Mouse (Mus musculus): Measurements from ENCODE around the gene Tc2n. TPM values are rescaled to one million over a fixed set of nuclear protein-coding genes. Genes with fewer than 3 reads are reported as not detected.

The Tc2n gene
- total and polyA plus RNA-seq, 2 experiments from 2014 or later, result 0.31 to 0.99 TPM

DNA sequence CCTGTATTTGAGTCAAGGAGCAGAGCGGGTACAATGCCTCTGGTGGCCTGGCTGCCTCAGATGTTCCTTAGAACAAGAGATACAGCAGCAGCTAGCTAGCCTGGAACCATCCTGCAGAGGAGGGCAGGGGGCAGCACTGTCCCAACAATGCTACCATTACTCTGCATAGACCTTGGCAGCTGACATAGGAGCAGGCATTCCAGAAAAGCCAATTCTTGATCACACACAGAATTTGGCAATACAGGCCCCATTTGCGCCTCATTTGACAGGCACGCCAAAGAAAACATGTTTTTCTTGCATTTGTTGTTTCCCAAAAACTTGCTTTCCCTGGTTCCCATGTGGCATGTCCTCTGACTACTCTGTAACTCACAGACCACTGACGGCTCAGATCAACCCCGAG lies 43.7 kb upstream of the Tc2n start:
- H3K27ac ChIP-seq (ENCODE audit: low read depth), result no peak overlapping the region
- no peaks in the 10 kb centered on the region for H3K9me3 ChIP-seq (replicated peaks; ENCODE audit: control insufficient read depth, low read length)
- DNase-seq (ENCODE audit: low spot score), result no peak
- H3K36me3 ChIP-seq (replicated peaks; ENCODE audit: control insufficient read depth, insufficient read depth, low read length), result no peaks in the 10 kb centered on the region
- no peak for ATAC-seq (ENCODE audit: insufficient read depth, low read depth)
- H3K27me3 ChIP-seq (ENCODE audit: control insufficient read depth, insufficient read depth, low read length), result no peaks in the 10 kb centered on the region
- H3K4me3 ChIP-seq (ENCODE audit: low read depth, low read length), result no peak overlapping the region
- TF ChIP-seq CTCF (IDR thresholded peaks at IDR 0.05; ENCODE audit: low read depth) (peak; percentile 27; the same call in 1 of the 2 replicates), EP300 (IDR thresholded peaks at IDR 0.05; ENCODE audit: low read depth) (no peak)
- H3K9ac ChIP-seq (replicated peaks; ENCODE audit: low read depth, low read length), result no peak overlapping the region
- WGBS, result 92% methylated on average over 5 of the region's 5 CpGs
- peaks cover 8% of the 10 kb centered on the region; the same call in 1 of the 2 replicates for H3K4me1 ChIP-seq (ENCODE audit: control insufficient read depth, insufficient read depth)
- H3K4me2 ChIP-seq (ENCODE audit: low read depth, low read length), result no peak overlapping the region

DNA sequence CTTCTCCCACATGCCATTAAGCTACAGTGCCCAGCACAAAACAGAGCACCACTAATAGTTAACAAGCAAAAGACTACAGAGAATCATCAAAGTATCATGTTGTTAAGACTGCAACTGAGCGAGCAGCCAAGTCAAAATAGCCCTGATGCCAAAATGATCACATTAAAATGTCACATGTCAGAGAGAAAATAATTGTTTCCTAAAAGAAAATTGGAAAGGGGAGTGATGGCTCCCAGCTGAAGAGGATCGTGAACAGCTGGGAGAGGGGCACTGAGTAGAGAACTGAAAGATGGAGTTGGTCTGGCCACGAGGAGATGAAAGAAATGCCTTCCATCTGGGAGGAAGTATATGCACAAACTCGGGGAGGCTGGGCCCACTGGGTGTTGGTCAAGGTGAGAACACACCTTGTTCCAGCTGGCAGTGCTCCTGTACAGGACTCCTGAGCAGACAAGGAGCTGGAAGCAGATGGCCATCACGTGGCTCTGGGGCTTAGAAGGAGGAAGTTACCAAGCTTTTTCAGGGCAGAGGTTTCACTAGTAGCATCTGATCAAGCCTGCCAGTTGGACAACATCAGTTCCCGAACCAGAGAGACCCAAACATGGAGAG lies 41.2 kb upstream of the Tc2n start:
- Histone ChIP-seq H3K9ac (replicated peaks; ENCODE audit: low read depth, low read length) (no peak overlapping the region), H3K4me2 (ENCODE audit: low read depth, low read length) (no peak overlapping the region), H3K27ac (ENCODE audit: low read depth) (no peak overlapping the region), H3K27me3 (ENCODE audit: control insufficient read depth, insufficient read depth, low read length) (no peaks in the 10 kb centered on the region), H3K36me3 (replicated peaks; ENCODE audit: control insufficient read depth, insufficient read depth, low read length) (no peaks in the 10 kb centered on the region), H3K4me1 (ENCODE audit: control insufficient read depth, insufficient read depth) (no peaks in the 10 kb centered on the region), H3K9me3 (replicated peaks; ENCODE audit: control insufficient read depth, low read length) (no peaks in the 10 kb centered on the region), H3K4me3 (ENCODE audit: low read depth, low read length) (no peak overlapping the region)
- WGBS, result 57% methylated on average over 6 of the region's 6 CpGs
- TF ChIP-seq CTCF (IDR thresholded peaks at IDR 0.05; ENCODE audit: low read depth), result no peak
- TF ChIP-seq EP300 (IDR thresholded peaks at IDR 0.05; ENCODE audit: low read depth), result no peak
- no peak for ATAC-seq (ENCODE audit: insufficient read depth, low read depth)
- no peak for DNase-seq (ENCODE audit: low spot score)

DNA sequence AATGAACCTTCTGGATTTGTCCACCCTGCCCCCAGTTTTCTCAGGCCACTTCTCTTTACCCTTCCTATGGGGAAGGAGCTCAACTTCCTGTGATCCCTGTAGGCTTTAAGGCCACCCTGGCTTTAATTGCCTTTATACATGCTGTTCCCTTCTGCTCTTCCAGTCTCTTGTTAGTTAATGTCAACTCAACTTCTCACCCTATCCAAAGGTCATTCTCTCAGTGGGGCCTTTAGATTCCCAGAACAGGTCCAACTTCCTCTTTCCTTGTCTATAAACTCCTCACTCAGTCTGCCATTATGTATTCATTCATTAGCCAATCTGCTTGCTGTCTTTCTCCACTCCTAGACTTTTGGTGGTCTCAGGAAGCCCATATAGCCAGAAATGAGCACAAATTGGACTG lies 40.4 kb upstream of the Tc2n start:
- H3K27ac ChIP-seq (ENCODE audit: low read depth), result no peak overlapping the region
- no peak for ATAC-seq (ENCODE audit: insufficient read depth, low read depth)
- no peaks in the 10 kb centered on the region for H3K4me1 ChIP-seq (ENCODE audit: control insufficient read depth, insufficient read depth)

DNA sequence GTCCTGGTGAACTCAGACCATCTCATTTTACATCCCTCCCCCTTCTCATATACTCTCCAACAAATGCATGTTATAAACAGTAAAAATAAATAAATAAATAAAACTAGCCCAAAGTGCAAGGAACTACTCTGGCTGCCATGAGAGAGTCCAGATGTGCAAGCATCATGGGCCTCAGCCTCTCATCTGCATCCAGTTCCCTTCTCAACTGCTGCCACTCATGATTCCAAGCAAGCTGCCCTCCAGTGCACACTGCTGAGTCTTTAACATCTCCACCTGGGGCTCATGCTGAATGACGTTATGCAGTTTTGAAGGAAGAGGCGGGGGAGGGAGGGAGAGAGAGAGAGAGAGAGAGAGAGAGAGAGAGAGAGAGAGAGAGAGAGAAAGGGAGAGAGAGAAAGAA lies 24.1 kb upstream of the Tc2n start:
- 59% methylated on average over 2 of the region's 2 CpGs for WGBS

More for the DNA sequence above, 40.4 kb upstream of the Tc2n start:
- H3K36me3 ChIP-seq (replicated peaks; ENCODE audit: control insufficient read depth, insufficient read depth, low read length), result no peaks in the 10 kb centered on the region
- no peaks in the 10 kb centered on the region for H3K9me3 ChIP-seq (replicated peaks; ENCODE audit: control insufficient read depth, low read length)
- DNase-seq (ENCODE audit: low spot score), result no peak
- no peak overlapping the region for H3K9ac ChIP-seq (replicated peaks; ENCODE audit: low read depth, low read length)
- TF ChIP-seq CTCF (IDR thresholded peaks at IDR 0.05; ENCODE audit: low read depth) (no peak), EP300 (IDR thresholded peaks at IDR 0.05; ENCODE audit: low read depth) (no peak)
- H3K27me3 ChIP-seq (ENCODE audit: control insufficient read depth, insufficient read depth, low read length), result no peaks in the 10 kb centered on the region
- no peak overlapping the region for H3K4me2 ChIP-seq (ENCODE audit: low read depth, low read length)
- no peak overlapping the region for H3K4me3 ChIP-seq (ENCODE audit: low read depth, low read length)

DNA sequence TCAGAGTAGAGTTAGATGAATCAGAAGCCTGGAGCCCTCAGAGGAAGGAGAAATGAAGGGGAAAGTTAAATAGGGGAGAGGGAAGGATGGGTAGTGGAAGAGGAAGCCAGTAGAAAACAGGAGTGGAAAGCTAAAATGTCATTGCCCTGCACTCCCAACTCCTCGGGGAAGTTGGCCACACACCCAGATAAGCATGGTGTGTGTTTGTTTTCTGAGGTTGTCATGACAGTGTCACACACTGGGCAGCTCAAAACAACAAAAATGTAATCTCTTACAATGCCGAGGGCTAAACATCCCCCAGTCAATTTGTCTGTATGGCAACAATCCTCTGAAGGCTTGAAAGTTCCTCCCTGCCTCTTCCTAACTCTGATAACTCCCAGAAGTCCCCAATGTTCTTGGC lies 22.2 kb upstream of the Tc2n start:
- Histone ChIP-seq H3K27me3 (ENCODE audit: control insufficient read depth, insufficient read depth, low read length) (no peaks in the 10 kb centered on the region), H3K4me1 (ENCODE audit: control insufficient read depth, insufficient read depth) (no peaks in the 10 kb centered on the region), H3K36me3 (replicated peaks; ENCODE audit: control insufficient read depth, insufficient read depth, low read length) (no peaks in the 10 kb centered on the region), H3K4me3 (ENCODE audit: low read depth, low read length) (no peak overlapping the region), H3K9me3 (replicated peaks; ENCODE audit: control insufficient read depth, low read length) (no peaks in the 10 kb centered on the region), H3K9ac (replicated peaks; ENCODE audit: low read depth, low read length) (no peak overlapping the region), H3K27ac (ENCODE audit: low read depth) (no peak overlapping the region), H3K4me2 (ENCODE audit: low read depth, low read length) (no peak overlapping the region)
- no peak for TF ChIP-seq EP300 (IDR thresholded peaks at IDR 0.05; ENCODE audit: low read depth)
- TF ChIP-seq CTCF (IDR thresholded peaks at IDR 0.05; ENCODE audit: low read depth), result no peak
- no peak for DNase-seq (ENCODE audit: low spot score)
- no peak for ATAC-seq (ENCODE audit: insufficient read depth, low read depth)
- 12% methylated on average over 2 of the region's 2 CpGs for WGBS

More for the DNA sequence above, 24.1 kb upstream of the Tc2n start:
- ATAC-seq (ENCODE audit: insufficient read depth, low read depth) (no peak), DNase-seq (ENCODE audit: low spot score) (no peak)
- H3K9me3 ChIP-seq (replicated peaks; ENCODE audit: control insufficient read depth, low read length), result no peaks in the 10 kb centered on the region
- no peak overlapping the region for H3K27ac ChIP-seq (ENCODE audit: low read depth)
- no peaks in the 10 kb centered on the region for H3K27me3 ChIP-seq (ENCODE audit: control insufficient read depth, insufficient read depth, low read length)
- no peaks in the 10 kb centered on the region for H3K36me3 ChIP-seq (replicated peaks; ENCODE audit: control insufficient read depth, insufficient read depth, low read length)
- H3K4me1 ChIP-seq (ENCODE audit: control insufficient read depth, insufficient read depth), result no peaks in the 10 kb centered on the region
- H3K4me3 ChIP-seq (ENCODE audit: low read depth, low read length), result no peak overlapping the region
- H3K9ac ChIP-seq (replicated peaks; ENCODE audit: low read depth, low read length), result no peak overlapping the region
- no peak overlapping the region for H3K4me2 ChIP-seq (ENCODE audit: low read depth, low read length)
- TF ChIP-seq CTCF (IDR thresholded peaks at IDR 0.05; ENCODE audit: low read depth) (no peak), EP300 (IDR thresholded peaks at IDR 0.05; ENCODE audit: low read depth) (no peak)

DNA sequence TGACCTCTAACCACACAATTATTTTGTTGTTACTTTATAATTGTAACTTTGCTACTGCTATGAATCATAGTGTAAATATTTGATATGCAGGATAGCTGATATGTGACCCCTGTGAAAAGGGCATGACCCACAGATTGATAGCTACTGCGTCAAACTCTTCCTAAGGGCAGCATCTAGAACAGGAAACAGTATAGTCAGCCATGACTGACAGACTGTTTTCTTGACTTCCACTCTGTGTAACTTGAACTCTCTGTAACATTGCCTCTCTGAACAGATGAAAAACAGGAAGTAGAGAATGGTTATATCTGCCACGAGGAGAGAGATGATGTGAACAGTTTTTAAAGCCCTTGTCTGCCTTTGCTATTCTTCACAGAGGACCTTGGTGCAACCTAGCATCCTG lies 21.7 kb upstream of the Tc2n start:
- no peak overlapping the region for H3K27ac ChIP-seq (ENCODE audit: low read depth)
- H3K9me3 ChIP-seq (replicated peaks; ENCODE audit: control insufficient read depth, low read length), result no peaks in the 10 kb centered on the region
- no peak for DNase-seq (ENCODE audit: low spot score)
- no peaks in the 10 kb centered on the region for H3K4me1 ChIP-seq (ENCODE audit: control insufficient read depth, insufficient read depth)
- 33% methylated on average over 2 of the region's 2 CpGs for WGBS
- no peaks in the 10 kb centered on the region for H3K36me3 ChIP-seq (replicated peaks; ENCODE audit: control insufficient read depth, insufficient read depth, low read length)
- TF ChIP-seq EP300 (IDR thresholded peaks at IDR 0.05; ENCODE audit: low read depth) (no peak), CTCF (IDR thresholded peaks at IDR 0.05; ENCODE audit: low read depth) (no peak)
- H3K4me2 ChIP-seq (ENCODE audit: low read depth, low read length), result no peak overlapping the region
- H3K4me3 ChIP-seq (ENCODE audit: low read depth, low read length), result no peak overlapping the region
- H3K9ac ChIP-seq (replicated peaks; ENCODE audit: low read depth, low read length), result no peak overlapping the region
- no peak for ATAC-seq (ENCODE audit: insufficient read depth, low read depth)
- H3K27me3 ChIP-seq (ENCODE audit: control insufficient read depth, insufficient read depth, low read length), result no peaks in the 10 kb centered on the region

Data from heart, postnatal 0 days (tissue).